Mouse (Mus musculus): ENCODE results near the gene H2-M10.6.
"Not testable (repeated sequence)": the region's sequence is repeated elsewhere in the genome, so short reads cannot be mapped to it uniquely, and the experiment has no call there.

The H2-M10.6 gene

DNA sequence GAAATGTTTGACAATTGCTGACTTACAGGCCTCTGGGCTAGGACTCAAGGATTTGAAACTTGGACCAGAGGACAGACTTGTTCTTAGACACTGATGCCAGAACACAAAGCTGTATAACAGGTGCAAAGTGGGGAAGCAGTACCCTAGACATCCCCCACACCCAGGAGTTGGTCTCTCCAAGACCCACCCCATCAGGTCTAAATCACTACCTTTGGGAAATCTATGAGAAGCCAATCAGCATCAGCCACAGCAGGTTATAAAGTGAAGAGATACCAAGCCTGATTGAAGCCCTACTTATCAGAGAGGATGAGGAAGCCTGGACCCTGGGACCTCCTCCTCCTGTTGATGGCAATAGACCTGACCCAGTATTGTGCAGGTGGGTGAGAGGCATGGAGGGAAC is at the start of gene H2-M10.6:
Gene H2-M10.6 (plus strand): TSS at position 301 of the 400 bp plus-strand sequence.
- CTCF ChIA-PET = interaction anchor here in 3 of 4 experiments (0.5 to 0.8 kb wide), 3 partner anchors 13 to 462 kb away, joined by 3 to 5 read pairs (median 4); no protein-coding TSS in a partner anchor
- POLR2A ChIA-PET = no interaction called here

GRCm38 (mm10) chr17:36763816-36764215 is 48.2 kb upstream of the H2-M10.6 start:
- CTCF ChIA-PET = interaction anchor here in 1 of 4 experiments (1.3 kb wide), 1 partner anchor 455 kb away, joined by 4 read pairs; no protein-coding TSS in a partner anchor
- POLR2A ChIA-PET = no interaction called here

- CTCF ChIA-PET = interaction anchor here in 1 of 4 experiments (1.3 kb wide), 1 partner anchor 456 kb away, joined by 4 read pairs; no protein-coding TSS in a partner anchor
- POLR2A ChIA-PET = not testable (repeated sequence)
Measured at GRCm38 (mm10) chr17:36764244-36764643, 47.7 kb upstream of the H2-M10.6 start.

DNA sequence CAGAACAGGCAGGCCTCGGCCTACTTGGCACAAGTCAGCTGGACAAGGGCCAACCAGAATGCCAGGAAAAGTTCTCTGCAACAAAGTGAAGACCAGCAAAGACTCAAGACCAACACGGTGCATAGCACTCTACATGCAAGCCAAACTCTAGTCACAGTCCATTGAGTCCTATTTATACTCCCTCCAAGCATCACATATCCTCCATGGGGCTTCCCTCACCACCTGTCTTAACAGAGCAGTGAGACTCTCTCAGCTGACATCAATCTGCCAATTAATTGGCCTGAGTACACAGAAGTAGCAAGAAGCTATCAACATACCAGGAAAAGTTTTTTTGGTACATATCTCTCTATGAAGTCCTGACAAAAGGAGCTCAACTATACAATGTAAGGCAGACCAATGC is 46.6 kb upstream of the H2-M10.6 start:
- POLR2A ChIA-PET = not testable (repeated sequence)
- CTCF ChIA-PET = interaction anchor here in 3 of 4 experiments (0.6 to 1.0 kb wide), 4 partner anchors 23 to 382 kb away, joined by 3 to 5 read pairs (median 3); no protein-coding TSS in a partner anchor

- CTCF ChIA-PET, POLR2A ChIA-PET: not testable (repeated sequence)
Measured at GRCm38 (mm10) chr17:36772610-36773009, 39.4 kb upstream of the H2-M10.6 start, which contains the start of gene H2-M10.5. Gene H2-M10.5, plus strand, starts transcription at chr17:36772910.

DNA sequence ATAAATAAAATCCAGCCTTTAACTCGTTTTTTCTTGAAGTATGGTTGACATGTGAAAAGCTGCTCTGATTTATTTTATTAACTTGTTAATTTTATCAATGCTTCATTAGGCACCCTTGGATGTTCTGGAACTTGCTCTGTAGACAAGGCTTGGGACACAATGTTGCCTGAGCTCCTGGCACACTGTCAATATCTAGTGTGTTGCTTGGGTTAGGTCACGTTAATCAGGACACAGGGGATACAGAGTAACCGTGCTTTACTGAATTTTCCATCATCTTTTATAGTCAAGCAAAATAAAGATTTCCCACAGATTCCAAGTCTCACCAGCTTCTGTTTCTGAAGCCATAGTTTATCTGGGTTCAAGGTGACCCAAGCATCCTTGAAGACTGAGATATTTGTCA is 30.4 kb upstream of the H2-M10.6 start:
- POLR2A ChIA-PET = no interaction called here
- CTCF ChIA-PET = interaction anchor here in 1 of 4 experiments (0.7 kb wide), 1 partner anchor 42 kb away, joined by 3 read pairs; no protein-coding TSS in a partner anchor

DNA sequence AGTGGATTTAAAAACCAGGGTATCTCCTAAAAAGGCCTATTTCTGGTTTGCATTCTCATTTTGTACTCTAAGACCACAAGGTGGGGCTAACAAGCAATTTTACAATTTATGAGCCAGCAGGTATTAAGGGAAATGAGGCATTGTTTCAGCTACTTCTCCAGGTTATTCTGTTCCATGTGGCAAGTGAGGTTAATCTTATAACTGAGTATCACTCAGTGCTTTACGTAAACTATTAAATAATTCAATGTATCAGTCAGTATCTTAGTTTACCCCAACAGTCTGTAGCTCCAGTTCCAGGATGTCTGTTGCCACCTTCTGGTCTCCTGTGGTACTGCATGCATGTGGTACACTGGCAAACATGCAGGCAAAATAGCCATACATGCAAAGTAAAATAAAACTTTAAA is 25.5 kb upstream of the H2-M10.6 start:
- POLR2A ChIA-PET = interaction anchor here in 2 of 4 experiments (0.6 to 1.0 kb wide), 3 partner anchors 429 to 790 kb away, joined by 4 to 6 read pairs (median 5); no protein-coding TSS in a partner anchor
- CTCF ChIA-PET = interaction anchor here (0.6 to 4.4 kb wide), 28 partner anchors 8 to 1584 kb away, joined by 3 to 86 read pairs (median 4); partner anchors contain the start of gene Trim26 (in 3 of the 4)

DNA sequence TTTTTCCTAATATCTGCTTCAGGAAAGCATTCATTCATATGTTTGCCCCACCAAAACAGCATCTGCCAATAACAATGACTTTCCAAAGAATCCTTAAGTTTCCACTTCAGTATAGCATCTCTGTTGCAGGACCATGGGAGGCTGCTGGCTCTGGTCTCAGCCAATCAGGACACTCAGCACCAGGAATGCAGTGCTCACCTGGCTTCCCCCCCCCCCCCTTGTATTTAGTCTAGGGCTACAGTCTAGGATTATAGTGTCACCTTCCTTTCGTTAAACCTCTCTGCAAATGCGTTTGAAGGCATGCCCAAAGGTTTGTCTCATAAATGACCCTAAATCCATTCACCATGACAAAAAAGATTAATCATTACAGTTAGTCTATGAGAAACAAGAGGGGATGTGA is 23.6 kb upstream of the H2-M10.6 start:
- ChIA-PET POLR2A (no interaction called here), CTCF (interaction anchor here (0.5 to 4.4 kb wide), 11 partner anchors 23 to 1142 kb away, joined by 3 to 19 read pairs (median 4); no protein-coding TSS in a partner anchor)

DNA sequence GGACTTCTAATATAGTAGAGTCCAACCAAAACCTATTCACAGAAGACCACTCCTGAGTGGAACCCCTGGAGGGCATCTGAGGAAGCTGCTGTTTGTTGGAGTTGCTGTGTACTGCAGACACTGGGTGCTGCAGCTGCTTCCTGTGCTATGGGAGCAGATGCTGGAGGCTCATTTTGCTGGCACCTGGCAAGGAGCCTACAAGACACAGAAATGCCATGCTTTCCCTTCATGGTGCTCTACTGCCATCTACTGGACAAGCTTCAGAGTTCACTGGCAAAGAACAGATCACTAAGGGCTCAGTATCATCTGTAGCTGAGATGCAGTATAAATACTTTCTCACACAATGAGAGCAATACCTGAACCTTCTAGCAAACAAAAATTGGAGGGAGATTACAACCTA is 23.2 kb upstream of the H2-M10.6 start:
- POLR2A ChIA-PET = not testable (repeated sequence)
- CTCF ChIA-PET = interaction anchor here (0.5 to 4.4 kb wide), 13 partner anchors 12 to 1142 kb away, joined by 3 to 19 read pairs (median 4); no protein-coding TSS in a partner anchor

DNA sequence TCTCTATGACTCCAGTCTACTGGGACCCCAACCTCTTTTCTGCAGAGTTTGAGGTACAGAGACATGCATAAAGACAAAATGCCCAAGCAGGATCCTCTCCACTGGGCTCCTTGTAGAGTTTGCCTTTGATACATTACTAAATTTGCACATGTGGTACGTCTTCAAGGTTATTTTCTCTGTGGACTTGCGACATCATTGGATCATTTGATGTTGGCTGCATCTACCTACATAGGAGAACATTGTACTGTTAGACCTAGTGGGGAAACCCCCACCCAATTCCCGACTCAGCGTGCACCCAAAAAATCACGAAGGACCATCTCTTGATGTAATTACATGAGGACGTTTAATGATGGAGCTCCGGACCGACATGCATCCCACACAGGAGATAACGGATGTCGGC is 12.5 kb upstream of the H2-M10.6 start:
- POLR2A ChIA-PET = no interaction called here
- CTCF ChIA-PET = no interaction called here

- POLR2A ChIA-PET = not testable (repeated sequence)
- CTCF ChIA-PET = interaction anchor here in 3 of 4 experiments (0.6 to 1.2 kb wide), 5 partner anchors 11 to 612 kb away, joined by 3 to 6 read pairs (median 4); no protein-coding TSS in a partner anchor
Measured at GRCm38 (mm10) chr17:36799921-36800462, 12.0 kb upstream of the H2-M10.6 start.

DNA sequence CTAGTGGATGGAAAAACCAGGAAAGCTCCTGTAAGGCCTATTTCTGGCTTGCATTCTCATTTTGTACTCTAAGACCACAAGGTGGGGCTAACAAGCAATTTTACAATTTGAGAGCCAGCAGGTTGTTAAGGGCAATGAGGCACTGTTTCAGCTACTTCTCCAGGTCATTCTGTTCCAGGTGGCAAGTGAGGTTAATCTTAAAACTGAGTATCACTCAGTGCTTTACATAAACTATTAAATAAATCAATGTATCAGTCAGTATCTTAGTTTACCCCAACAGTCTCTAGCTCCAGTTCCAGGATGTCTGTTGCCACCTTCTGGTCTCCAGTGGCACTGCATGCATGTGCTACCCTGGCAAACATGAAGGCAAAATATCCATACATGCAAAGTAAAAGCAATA is 12.0 kb downstream of the H2-M10.6 start:
- ChIA-PET POLR2A (interaction anchor here in 1 of 4 experiments (0.6 to 1.5 kb wide), 3 partner anchors 13 to 178 kb away, joined by 3 to 9 read pairs (median 4); partner anchors contain the start of genes Trim10 and Trim26), CTCF (interaction anchor here (0.6 to 3.3 kb wide), 62 partner anchors 9 to 515 kb away, joined by 3 to 45 read pairs (median 4); partner anchors contain the start of genes Trim26 (in 3 of the 4), Trim10 (in 2 of the 4) and Trim15 (in 1 of the 4))

DNA sequence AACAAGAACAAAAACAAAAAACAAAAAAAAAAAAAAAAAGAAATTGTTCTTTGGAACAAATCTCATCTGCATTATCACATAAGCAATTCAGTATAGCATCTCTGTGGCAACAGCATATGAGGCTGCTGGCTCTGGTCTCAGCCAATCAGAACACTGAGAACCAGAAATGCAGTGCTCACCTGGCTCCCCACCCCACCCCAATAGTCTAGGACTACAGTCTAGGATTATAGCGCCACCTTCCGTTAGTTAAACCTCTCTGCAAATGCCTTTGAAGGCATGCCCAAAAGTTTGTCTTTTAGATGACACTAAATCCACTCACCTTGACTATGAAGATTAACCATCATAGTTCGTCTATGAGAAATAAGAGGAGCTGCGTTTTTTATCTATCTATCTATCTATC is 13.6 kb downstream of the H2-M10.6 start:
- ChIA-PET POLR2A (interaction anchor here in 2 of 4 experiments (0.7 to 1.3 kb wide), 3 partner anchors 11 to 76 kb away, joined by 3 to 10 read pairs (median 4); partner anchors contain the start of gene Trim26 (in 1 of the 2)), CTCF (interaction anchor here (0.7 to 3.3 kb wide), 18 partner anchors 9 to 378 kb away, joined by 3 to 45 read pairs (median 4); partner anchors contain the start of genes Trim26 (in 3 of the 4) and Trim31 (in 1 of the 4))

DNA sequence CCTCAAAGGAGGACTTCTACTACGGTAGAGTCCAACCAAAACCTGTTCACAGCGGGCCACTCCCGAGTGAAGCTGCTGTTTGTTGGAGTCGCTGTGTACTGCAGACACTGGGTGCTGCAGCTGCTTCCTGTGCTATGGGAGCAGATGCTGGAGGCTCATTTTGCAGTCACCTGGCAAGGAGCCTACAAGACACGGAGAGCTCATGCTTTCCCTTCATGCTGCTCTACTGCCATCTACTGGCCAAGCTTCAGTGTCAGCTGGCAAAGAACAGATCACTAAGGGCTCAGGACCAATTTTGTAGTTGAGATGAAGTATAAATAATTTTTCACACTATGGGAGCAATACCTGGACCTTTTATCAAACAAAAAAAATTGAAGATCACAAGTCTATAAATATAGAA is 14.0 kb downstream of the H2-M10.6 start:
- ChIA-PET CTCF (interaction anchor here (0.7 to 3.3 kb wide), 20 partner anchors 9 to 378 kb away, joined by 3 to 45 read pairs (median 3); partner anchors contain the start of genes Trim26 (in 3 of the 4) and Trim31 (in 1 of the 4)), POLR2A (interaction anchor here in 3 of 4 experiments (0.7 to 1.3 kb wide), 4 partner anchors 10 to 75 kb away, joined by 3 to 10 read pairs (median 4); partner anchors contain the start of gene Trim26 (in 1 of the 3))

DNA sequence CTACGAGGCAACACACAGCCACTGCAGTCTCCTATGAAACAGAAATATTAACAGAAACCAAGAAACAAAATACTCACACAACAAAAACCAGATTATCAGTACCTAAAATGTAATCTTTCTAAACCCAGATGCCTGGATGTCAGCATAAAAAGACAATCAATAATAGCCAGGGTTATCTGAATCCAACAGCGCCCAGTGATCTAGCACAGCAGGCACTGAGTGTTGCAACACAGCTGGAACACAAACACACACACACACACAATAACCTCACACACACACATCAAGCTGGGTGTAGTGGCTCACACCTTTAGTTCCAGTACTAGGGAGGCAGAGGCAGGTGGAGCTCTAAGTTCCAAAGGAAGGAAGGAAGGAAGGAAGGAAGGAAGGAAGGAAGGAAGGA is 16.5 kb downstream of the H2-M10.6 start:
- CTCF ChIA-PET = interaction anchor here in 3 of 4 experiments (0.7 to 1.9 kb wide), 7 partner anchors 8 to 95 kb away, joined by 4 to 10 read pairs (median 5); partner anchors contain the start of genes Trim26 (in 3 of the 3) and H2-M10.6 (in 1 of the 3)
- POLR2A ChIA-PET = interaction anchor here in 3 of 4 experiments (1.2 to 2.2 kb wide), 5 partner anchors 8 to 20 kb away, joined by 3 to 11 read pairs (median 5); partner anchors contain the start of gene Trim26 (in 3 of the 3)

- ChIA-PET POLR2A (interaction anchor here in 1 of 4 experiments (0.5 kb wide), 1 partner anchor 299 kb away, joined by 5 read pairs; no protein-coding TSS in a partner anchor), CTCF (interaction anchor here in 1 of 4 experiments (1.0 kb wide), 1 partner anchor 62 kb away, joined by 3 read pairs; no protein-coding TSS in a partner anchor)
Measured at GRCm38 (mm10) chr17:36830470-36830869, 18.5 kb downstream of the H2-M10.6 start.

DNA sequence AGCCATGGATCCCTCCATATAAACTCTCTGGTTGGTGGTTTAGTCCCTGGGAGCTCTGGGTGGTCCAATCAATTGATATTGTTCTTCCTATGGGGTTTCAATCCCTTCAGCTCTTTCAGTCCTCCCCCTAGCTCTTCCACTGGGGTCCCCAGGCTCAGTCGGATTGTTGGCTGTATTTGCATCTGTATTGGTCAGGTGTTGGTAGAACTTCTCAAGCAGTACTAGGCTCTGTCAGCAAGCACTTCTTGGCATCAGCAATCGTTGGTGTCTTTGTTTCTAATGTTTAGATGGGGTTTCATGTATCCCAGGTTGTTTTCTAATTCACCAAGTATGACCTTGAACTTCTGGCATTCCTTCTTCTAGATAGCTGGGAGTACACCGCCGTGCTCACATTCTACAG is 20.7 kb downstream of the H2-M10.6 start:
- ChIA-PET POLR2A (interaction anchor here in 3 of 4 experiments (0.6 to 2.1 kb wide), 9 partner anchors 9 to 365 kb away, joined by 3 to 16 read pairs (median 3); no protein-coding TSS in a partner anchor), CTCF (interaction anchor here in 3 of 4 experiments (0.6 to 1.8 kb wide), 8 partner anchors 9 to 371 kb away, joined by 3 to 8 read pairs (median 4); partner anchors contain the start of gene Mog (in 1 of the 3))

GRCm38 (mm10) chr17:36835591-36836426 is 23.8 kb downstream of the H2-M10.6 start:
- ChIA-PET POLR2A (interaction anchor here (0.6 to 3.4 kb wide), 56 partner anchors 8 to 588 kb away, joined by 3 to 35 read pairs (median 6); partner anchors contain the start of genes Trim15 (in 3 of the 4), Trim10 (in 2 of the 4), 2410137M14Rik (in 1 of the 4) and Trim39 (in 1 of the 4)), CTCF (interaction anchor here (0.8 to 3.0 kb wide), 25 partner anchors 8 to 564 kb away, joined by 3 to 45 read pairs (median 5); partner anchors contain the start of genes Gabbr1 (in 1 of the 4), Trim15 (in 1 of the 4) and Trim39 (in 1 of the 4))
